Mouse (Mus musculus) megakaryocyte, adult 5-6 weeks (primary cell): ENCODE results near the gene Gm20481. TPM values are rescaled to one million over a fixed set of nuclear protein-coding genes. Genes with fewer than 3 reads are reported as not detected.

Source experiments
- total RNA-seq, 2 experiments: library from RNA; stranded (forward) in 1 of 2; stranded (reverse) in 1 of 2; fragments of 153-499, 151-499 nt in 1 of 2; fragments of 221-1000, 200-1000 nt in 1 of 2; gene quantifications; 2 replicates each; pipeline versions ENCODE4 v1.2.3 to v1.2.4; 2015 to 2017

Gm20481 gene
- total RNA-seq, 2 experiments from 2014 or later, result not detected

Other genes with a start within 250 kb of the Gm20481 start
Only the 30 nearest of the 42 such genes appear.
- gene Stk19, start 133.0 kb upstream of the Gm20481 start, total RNA-seq (2015), result 17.5 and 21.8 TPM in 2 replicates
- 24.7 and 33.7 TPM in 2 replicates for gene Stk19, start 133.0 kb upstream of the Gm20481 start, total RNA-seq (2017)
- 22.4 and 28.5 TPM in 2 replicates for gene Dxo, start 132.9 kb upstream of the Gm20481 start, total RNA-seq (2015)
- gene Dxo, start 132.9 kb upstream of the Gm20481 start, total RNA-seq (2017), result 17.7 and 24.6 TPM in 2 replicates
- 13.3 and 17.1 TPM in 2 replicates for gene Skiv2l, start 119.7 kb upstream of the Gm20481 start, total RNA-seq (2015)
- gene Skiv2l, start 119.7 kb upstream of the Gm20481 start, total RNA-seq (2017), result 34.8 and 43.5 TPM in 2 replicates
- gene Nelfe, start 119.5 kb upstream of the Gm20481 start, total RNA-seq (2015), result 35.4 and 45.1 TPM in 2 replicates
- gene Nelfe, start 119.5 kb upstream of the Gm20481 start, total RNA-seq (2017), result 25.1 and 26.2 TPM in 2 replicates
- 2.3 and 7.1 TPM in 2 replicates for gene Cfb, start 107.4 kb upstream of the Gm20481 start, total RNA-seq (2015)
- 1.7 and 3.4 TPM in 2 replicates for gene Cfb, start 107.4 kb upstream of the Gm20481 start, total RNA-seq (2017)
- gene Zbtb12, start 90.4 kb upstream of the Gm20481 start, total RNA-seq (2015), result 0.78 and 1.1 TPM in 2 replicates
- gene Zbtb12, start 90.4 kb upstream of the Gm20481 start, total RNA-seq (2017), result 0.98 and 1.0 TPM in 2 replicates
- gene Gm20547, start 87.9 kb upstream of the Gm20481 start, total RNA-seq (2015), result not detected in 2 replicates
- 0.41 TPM in 1 of 2 replicates, not detected in the other for gene Gm20547, start 87.9 kb upstream of the Gm20481 start, total RNA-seq (2017)
- gene C2, start 71.6 kb upstream of the Gm20481 start, total RNA-seq (2015), result 1.0 and 1.3 TPM in 2 replicates
- 0.22 TPM in 1 of 2 replicates, not detected in the other for gene C2, start 71.6 kb upstream of the Gm20481 start, total RNA-seq (2017)
- 66.5 and 68.9 TPM in 2 replicates for gene Ehmt2, start 71.4 kb upstream of the Gm20481 start, total RNA-seq (2015)
- 75.4 and 75.7 TPM in 2 replicates for gene Ehmt2, start 71.4 kb upstream of the Gm20481 start, total RNA-seq (2017)
- gene Slc44a4, start 55.4 kb upstream of the Gm20481 start, total RNA-seq (2015), result 0.33 TPM in 1 of 2 replicates, not detected in the other
- 0.12 TPM in 1 of 2 replicates, not detected in the other for gene Slc44a4, start 55.4 kb upstream of the Gm20481 start, total RNA-seq (2017)
- gene Neu1, start 38.7 kb upstream of the Gm20481 start, total RNA-seq (2015), result 18.1 and 22.9 TPM in 2 replicates
- gene Neu1, start 38.7 kb upstream of the Gm20481 start, total RNA-seq (2017), result 23.4 and 23.7 TPM in 2 replicates
- 14.9 and 22.6 TPM in 2 replicates for gene Hspa1b, start 10.7 kb upstream of the Gm20481 start, total RNA-seq (2015)
- gene Hspa1b, start 10.7 kb upstream of the Gm20481 start, total RNA-seq (2017), result 23.0 and 30.6 TPM in 2 replicates
- gene Hspa1a, start 2.2 kb downstream of the Gm20481 start, total RNA-seq (2015), result 10.8 and 12.4 TPM in 2 replicates
- 29.2 and 32.0 TPM in 2 replicates for gene Hspa1a, start 2.2 kb downstream of the Gm20481 start, total RNA-seq (2017)
- gene Hspa1l, start 2.8 kb downstream of the Gm20481 start, total RNA-seq (2015), result not detected in 2 replicates
- gene Hspa1l, start 2.8 kb downstream of the Gm20481 start, total RNA-seq (2017), result 0.22 TPM in 1 of 2 replicates, not detected in the other
- 85.8 and 141 TPM in 2 replicates for gene Lsm2, start 11.9 kb downstream of the Gm20481 start, total RNA-seq (2015)
- gene Lsm2, start 11.9 kb downstream of the Gm20481 start, total RNA-seq (2017), result 13.2 and 31.2 TPM in 2 replicates
- 42.2 and 61.8 TPM in 2 replicates for gene Vars, start 31.1 kb downstream of the Gm20481 start, total RNA-seq (2015)
- gene Vars, start 31.1 kb downstream of the Gm20481 start, total RNA-seq (2017), result 110 and 165 TPM in 2 replicates
- 0.07 TPM in 1 of 2 replicates, not detected in the other for gene Vwa7, start 46.7 kb downstream of the Gm20481 start, total RNA-seq (2015)
- 0.11 TPM in 1 of 2 replicates, not detected in the other for gene Vwa7, start 46.7 kb downstream of the Gm20481 start, total RNA-seq (2017)
- 1.4 and 1.5 TPM in 2 replicates for gene Sapcd1, start 58.1 kb downstream of the Gm20481 start, total RNA-seq (2015)
- gene Sapcd1, start 58.1 kb downstream of the Gm20481 start, total RNA-seq (2017), result 0.22 TPM in 1 of 2 replicates, not detected in the other
- 7.4 and 7.5 TPM in 2 replicates for gene Msh5, start 76.8 kb downstream of the Gm20481 start, total RNA-seq (2015)
- gene Msh5, start 76.8 kb downstream of the Gm20481 start, total RNA-seq (2017), result 3.6 and 6.3 TPM in 2 replicates
- 415 and 463 TPM in 2 replicates for gene Clic1, start 80.1 kb downstream of the Gm20481 start, total RNA-seq (2015)
- 386 and 405 TPM in 2 replicates for gene Clic1, start 80.1 kb downstream of the Gm20481 start, total RNA-seq (2017)
- 2.2 and 3.1 TPM in 2 replicates for gene Ddah2, start 89.1 kb downstream of the Gm20481 start, total RNA-seq (2015)
- gene Ddah2, start 89.1 kb downstream of the Gm20481 start, total RNA-seq (2017), result 1.2 and 2.7 TPM in 2 replicates
- gene Ly6g6c, start 95.5 kb downstream of the Gm20481 start, total RNA-seq (2015), result not detected in 2 replicates
- not detected in 2 replicates for gene Ly6g6c, start 95.5 kb downstream of the Gm20481 start, total RNA-seq (2017)
- not detected in 2 replicates for gene Mpig6b, start 96.3 kb downstream of the Gm20481 start, total RNA-seq (2015)
- not detected in 2 replicates for gene Mpig6b, start 96.3 kb downstream of the Gm20481 start, total RNA-seq (2017)
- not detected in 2 replicates for gene Ly6g6e, start 107.0 kb downstream of the Gm20481 start, total RNA-seq (2015)
- gene Ly6g6e, start 107.0 kb downstream of the Gm20481 start, total RNA-seq (2017), result not detected in 2 replicates
- gene Ly6g6d, start 108.2 kb downstream of the Gm20481 start, total RNA-seq (2015), result not detected in 2 replicates
- gene Ly6g6d, start 108.2 kb downstream of the Gm20481 start, total RNA-seq (2017), result not detected in 2 replicates
- not detected in 2 replicates for gene Ly6g6f, start 115.7 kb downstream of the Gm20481 start, total RNA-seq (2015)
- gene Ly6g6f, start 115.7 kb downstream of the Gm20481 start, total RNA-seq (2017), result not detected in 2 replicates
- 17.6 and 21.3 TPM in 2 replicates for gene Abhd16a, start 119.4 kb downstream of the Gm20481 start, total RNA-seq (2015)
- 18.0 and 20.4 TPM in 2 replicates for gene Abhd16a, start 119.4 kb downstream of the Gm20481 start, total RNA-seq (2017)
- not detected in 2 replicates for gene Ly6g5c, start 138.4 kb downstream of the Gm20481 start, total RNA-seq (2015)
- not detected in 2 replicates for gene Ly6g5c, start 138.4 kb downstream of the Gm20481 start, total RNA-seq (2017)
- gene Ly6g5b, start 145.5 kb downstream of the Gm20481 start, total RNA-seq (2015), result 6.1 and 8.2 TPM in 2 replicates
- gene Ly6g5b, start 145.5 kb downstream of the Gm20481 start, total RNA-seq (2017), result 1.4 and 1.8 TPM in 2 replicates
- 22.6 and 24.6 TPM in 2 replicates for gene Gpank1, start 151.5 kb downstream of the Gm20481 start, total RNA-seq (2015)
- gene Gpank1, start 151.5 kb downstream of the Gm20481 start, total RNA-seq (2017), result 48.5 and 50.0 TPM in 2 replicates